Mouse (Mus musculus): ENCODE results near the gene Stat3. TPM values are rescaled to one million over a fixed set of nuclear protein-coding genes. Genes with fewer than 3 reads are reported as not detected.

The Stat3 gene
- polyA plus RNA-seq, 1 experiment from 2014 or later = 39.0 TPM

GRCm38 (mm10) chr11:100975241-100975640, 35.9 kb upstream of the Stat3 start:
- peaks cover under 1% of the 10 kb centered on the region for H3K4me1 ChIP-seq (ENCODE audit: control insufficient read depth, insufficient read depth, low read length)
- no peaks in the 10 kb centered on the region for H3K9me3 ChIP-seq (replicated peaks; ENCODE audit: control insufficient read depth, low read length, poor library complexity, severe bottlenecking)
- no peak overlapping the region for H3K9ac ChIP-seq (ENCODE audit: low read depth, low read length)
- H3K4me3 ChIP-seq (ENCODE audit: low read depth, low read length) = no peak overlapping the region
- H3K36me3 ChIP-seq (ENCODE audit: control insufficient read depth, insufficient read depth, low read length) = no peaks in the 10 kb centered on the region
- 70% methylated on average over 7 of the region's 7 CpGs for WGBS
- H3K27me3 ChIP-seq (ENCODE audit: control insufficient read depth, insufficient read depth, low read depth, low read length) = peaks cover 30% of the 10 kb centered on the region
- no peak for ATAC-seq
- H3K4me2 ChIP-seq (ENCODE audit: low read length) = no peak overlapping the region
- H3K27ac ChIP-seq (ENCODE audit: low read length) = no peak overlapping the region

GRCm38 (mm10) chr11:100974381-100974970, 35.1 kb upstream of the Stat3 start:
- H3K9ac ChIP-seq (ENCODE audit: low read depth, low read length) = no peak overlapping the region
- peaks cover 37% of the 10 kb centered on the region for H3K27me3 ChIP-seq (ENCODE audit: control insufficient read depth, insufficient read depth, low read depth, low read length)
- ATAC-seq = no peak
- H3K9me3 ChIP-seq (replicated peaks; ENCODE audit: control insufficient read depth, low read length, poor library complexity, severe bottlenecking) = no peaks in the 10 kb centered on the region
- H3K36me3 ChIP-seq (ENCODE audit: control insufficient read depth, insufficient read depth, low read length) = no peaks in the 10 kb centered on the region
- H3K4me1 ChIP-seq (ENCODE audit: control insufficient read depth, insufficient read depth, low read length) = peaks cover 6% of the 10 kb centered on the region
- no peak overlapping the region for H3K27ac ChIP-seq (ENCODE audit: low read length)
- no peak overlapping the region for H3K4me3 ChIP-seq (ENCODE audit: low read depth, low read length)
- no peak overlapping the region for H3K4me2 ChIP-seq (ENCODE audit: low read length)
- 78% methylated on average over 14 of the region's 14 CpGs for WGBS

- Histone ChIP-seq H3K27me3 (ENCODE audit: control insufficient read depth, insufficient read depth, low read depth, low read length) (peaks cover 49% of the 10 kb centered on the region), H3K9ac (ENCODE audit: low read depth, low read length) (no peak overlapping the region), H3K4me2 (ENCODE audit: low read length) (no peak overlapping the region), H3K4me1 (ENCODE audit: control insufficient read depth, insufficient read depth, low read length) (peaks cover 10% of the 10 kb centered on the region), H3K27ac (ENCODE audit: low read length) (no peak overlapping the region), H3K9me3 (replicated peaks; ENCODE audit: control insufficient read depth, low read length, poor library complexity, severe bottlenecking) (no peaks in the 10 kb centered on the region), H3K4me3 (ENCODE audit: low read depth, low read length) (no peak overlapping the region), H3K36me3 (ENCODE audit: control insufficient read depth, insufficient read depth, low read length) (no peaks in the 10 kb centered on the region)
- no peak for ATAC-seq
- 92% methylated on average over 7 of the region's 7 CpGs for WGBS
Observed at GRCm38 (mm10) chr11:100973245-100973644, 33.9 kb upstream of the Stat3 start.

GRCm38 (mm10) chr11:100971455-100971854, 32.1 kb upstream of the Stat3 start:
- H3K9me3 ChIP-seq (replicated peaks; ENCODE audit: control insufficient read depth, low read length, poor library complexity, severe bottlenecking) = no peaks in the 10 kb centered on the region
- 64% methylated on average over 10 of the region's 10 CpGs for WGBS

GRCm38 (mm10) chr11:100970557-100970937, 31.2 kb upstream of the Stat3 start, which contains the start of gene Cavin1:
Gene Cavin1, minus strand, starts transcription at chr11:100970887.
- Histone ChIP-seq H3K4me3 (ENCODE audit: low read depth, low read length) (peak within 1 kb of the TSS; percentile 39), H3K4me2 (ENCODE audit: low read length) (peak within 1 kb of the TSS; percentile 54), H3K27me3 (ENCODE audit: control insufficient read depth, insufficient read depth, low read depth, low read length) (peaks cover 66% of the 10 kb centered on the region), H3K27ac (ENCODE audit: low read length) (peak within 1 kb of the TSS; percentile 18; the same call in 1 of the 2 replicates), H3K9me3 (replicated peaks; ENCODE audit: control insufficient read depth, low read length, poor library complexity, severe bottlenecking) (no peaks in the 10 kb centered on the region), H3K4me1 (ENCODE audit: control insufficient read depth, insufficient read depth, low read length) (peaks cover 10% of the 10 kb centered on the region), H3K9ac (ENCODE audit: low read depth, low read length) (peak within 1 kb of the TSS; percentile 55), H3K36me3 (ENCODE audit: control insufficient read depth, insufficient read depth, low read length) (no peaks in the 10 kb centered on the region)
- 0% methylated on average over 20 of the region's 20 CpGs for WGBS
- 0 out of 2 replicates have a peak, but pooled peaks have one; percentile 54 for ATAC-seq

More at GRCm38 (mm10) chr11:100971455-100971854, 32.1 kb upstream of the Stat3 start:
- Histone ChIP-seq H3K4me1 (ENCODE audit: control insufficient read depth, insufficient read depth, low read length) (peaks cover 10% of the 10 kb centered on the region), H3K4me3 (ENCODE audit: low read depth, low read length) (no peak overlapping the region), H3K27me3 (ENCODE audit: control insufficient read depth, insufficient read depth, low read depth, low read length) (peaks cover 65% of the 10 kb centered on the region), H3K9ac (ENCODE audit: low read depth, low read length) (no peak overlapping the region), H3K36me3 (ENCODE audit: control insufficient read depth, insufficient read depth, low read length) (no peaks in the 10 kb centered on the region), H3K27ac (ENCODE audit: low read length) (no peak overlapping the region), H3K4me2 (ENCODE audit: low read length) (no peak overlapping the region)
- no peak for ATAC-seq

- Histone ChIP-seq H3K27ac (ENCODE audit: low read length) (peak overlapping the region; percentile 18; the same call in 1 of the 2 replicates), H3K9ac (ENCODE audit: low read depth, low read length) (peak overlapping the region; percentile 55), H3K4me2 (ENCODE audit: low read length) (peak overlapping the region; percentile 54), H3K4me3 (ENCODE audit: low read depth, low read length) (peak overlapping the region; percentile 39), H3K4me1 (ENCODE audit: control insufficient read depth, insufficient read depth, low read length) (peaks cover 10% of the 10 kb centered on the region), H3K27me3 (ENCODE audit: control insufficient read depth, insufficient read depth, low read depth, low read length) (peaks cover 66% of the 10 kb centered on the region), H3K9me3 (replicated peaks; ENCODE audit: control insufficient read depth, low read length, poor library complexity, severe bottlenecking) (no peaks in the 10 kb centered on the region), H3K36me3 (ENCODE audit: control insufficient read depth, insufficient read depth, low read length) (no peaks in the 10 kb centered on the region)
- WGBS = 1% methylated on average over 65 of the region's 65 CpGs
- no peak for ATAC-seq
Observed at GRCm38 (mm10) chr11:100969744-100970556, 30.6 kb upstream of the Stat3 start.

- no peak for ATAC-seq
- Histone ChIP-seq H3K4me3 (ENCODE audit: low read depth, low read length) (peak overlapping the region; percentile 39), H3K27me3 (ENCODE audit: control insufficient read depth, insufficient read depth, low read depth, low read length) (peaks cover 66% of the 10 kb centered on the region), H3K27ac (ENCODE audit: low read length) (no peak overlapping the region), H3K4me1 (ENCODE audit: control insufficient read depth, insufficient read depth, low read length) (peaks cover 10% of the 10 kb centered on the region), H3K9ac (ENCODE audit: low read depth, low read length) (peak overlapping the region; percentile 20; the same call in 1 of the 2 replicates), H3K36me3 (ENCODE audit: control insufficient read depth, insufficient read depth, low read length) (no peaks in the 10 kb centered on the region), H3K4me2 (ENCODE audit: low read length) (peak overlapping the region; percentile 54), H3K9me3 (replicated peaks; ENCODE audit: control insufficient read depth, low read length, poor library complexity, severe bottlenecking) (no peaks in the 10 kb centered on the region)
- 12% methylated on average over 25 of the region's 35 CpGs for WGBS
Observed at GRCm38 (mm10) chr11:100969189-100969743, 29.9 kb upstream of the Stat3 start.

- Histone ChIP-seq H3K27ac (ENCODE audit: low read length) (no peak overlapping the region), H3K4me1 (ENCODE audit: control insufficient read depth, insufficient read depth, low read length) (peaks cover 10% of the 10 kb centered on the region), H3K4me2 (ENCODE audit: low read length) (0 out of 2 replicates have a peak overlapping the region, but pooled peaks have one; percentile 7), H3K9ac (ENCODE audit: low read depth, low read length) (no peak overlapping the region), H3K4me3 (ENCODE audit: low read depth, low read length) (no peak overlapping the region), H3K36me3 (ENCODE audit: control insufficient read depth, insufficient read depth, low read length) (no peaks in the 10 kb centered on the region), H3K9me3 (replicated peaks; ENCODE audit: control insufficient read depth, low read length, poor library complexity, severe bottlenecking) (no peaks in the 10 kb centered on the region), H3K27me3 (ENCODE audit: control insufficient read depth, insufficient read depth, low read depth, low read length) (peaks cover 63% of the 10 kb centered on the region)
- WGBS = 73% methylated on average over 5 of the region's 5 CpGs
- ATAC-seq = no peak
Observed at GRCm38 (mm10) chr11:100968501-100968900, 29.2 kb upstream of the Stat3 start.

Measured in midbrain, embryonic 16.5 days (tissue).